Mouse (Mus musculus) forebrain, embryonic 16.5 days (tissue): Measurements from ENCODE around the gene Hpcal4. TPM values are rescaled to one million over a fixed set of nuclear protein-coding genes. Genes with fewer than 3 reads are reported as not detected.

Experiments
- ATAC-seq: fragments of 200-750 bp; cut with Nextera tagmentation; 2 replicates; pipeline ENCODE4 v1.8.0; 2017; ENCODE audit warnings: mild to moderate bottlenecking, moderate library complexity
- H3K27ac ChIP-seq: fragments of 300-500 bp; sonication (generic); 2 replicates; pipeline ENCODE4 v1.5.1; 2014; ENCODE audit warnings: low read length, control low read depth
- H3K27me3 ChIP-seq: fragments of 300-500 bp; sonication (generic); replicated peaks from 2 replicates; pipeline ENCODE4 v1.6.1; 2014; ENCODE audit warnings: low read length; ENCODE audit not compliant: control insufficient read depth, insufficient read depth
- H3K36me3 ChIP-seq: fragments of 300-500 bp; sonication (generic); 2 replicates; pipeline ENCODE4 v1.6.1; 2014; ENCODE audit not compliant: control insufficient read depth, insufficient read depth
- H3K4me1 ChIP-seq: fragments of 300-500 bp; sonication (generic); replicated peaks from 2 replicates; pipeline ENCODE4 v1.6.1; 2014; ENCODE audit warnings: low read length; ENCODE audit not compliant: control insufficient read depth, insufficient read depth
- H3K4me2 ChIP-seq: fragments of 300-500 bp; sonication (generic); 2 replicates; pipeline ENCODE4 v1.6.1; 2014; ENCODE audit warnings: mild to moderate bottlenecking, low read length, control low read depth
- H3K4me3 ChIP-seq: fragments of 300-500 bp; sonication (generic); replicated peaks from 2 replicates; pipeline ENCODE4 v1.5.1; 2014; ENCODE audit warnings: mild to moderate bottlenecking, low read length, control low read depth
- H3K9ac ChIP-seq: fragments of 300-500 bp; sonication (generic); replicated peaks from 2 replicates; pipeline ENCODE4 v1.6.1; 2014; ENCODE audit warnings: low read depth, low read length, control low read depth
- H3K9me3 ChIP-seq: fragments of 300-500 bp; sonication (generic); 2 replicates; pipeline ENCODE4 v1.6.1; 2016; ENCODE audit warnings: low read length; ENCODE audit not compliant: control insufficient read depth
- WGBS: fragments of 180-500 bp; shearing (Covaris S2); extraction: QIAGEN DNeasy Blood & Tissue Kit; methylation state at CpG from one replicate; pipeline ENCODE4 v1.1.7; 2014; 5-methylcytosine and 5-hydroxymethylcytosine counted together
- polyA plus RNA-seq: library from polyadenylated mRNA; unstranded; fragments of >200 nt; fragmentation: Nextera tagmentation; extraction: Ambion mirVana; gene quantifications from 2 replicates; pipeline ENCODE4 v1.2.1, GENCODE M21; 2015

The Hpcal4 gene
- polyA plus RNA-seq, 1 experiment from 2014 or later = 55.7 TPM

- Histone ChIP-seq H3K9me3 (no peaks in the 10 kb centered on the region), H3K36me3 (no peaks in the 10 kb centered on the region), H3K9ac (no peak overlapping the region), H3K27ac (peak overlapping the region; percentile 42; the same call in 1 of the 2 replicates), H3K4me2 (no peak overlapping the region), H3K27me3 (no peaks in the 10 kb centered on the region), H3K4me3 (no peak overlapping the region), H3K4me1 (0 out of 2 replicates have a peak, but pooled peaks cover 2% of the 10 kb centered on the region)
- ATAC-seq = peak; percentile 72
- 62% methylated on average over 1 of the region's 1 CpGs for WGBS
Measured at GRCm38 (mm10) chr4:123215367-123215766, 32.3 kb downstream of the Hpcal4 start.

DNA sequence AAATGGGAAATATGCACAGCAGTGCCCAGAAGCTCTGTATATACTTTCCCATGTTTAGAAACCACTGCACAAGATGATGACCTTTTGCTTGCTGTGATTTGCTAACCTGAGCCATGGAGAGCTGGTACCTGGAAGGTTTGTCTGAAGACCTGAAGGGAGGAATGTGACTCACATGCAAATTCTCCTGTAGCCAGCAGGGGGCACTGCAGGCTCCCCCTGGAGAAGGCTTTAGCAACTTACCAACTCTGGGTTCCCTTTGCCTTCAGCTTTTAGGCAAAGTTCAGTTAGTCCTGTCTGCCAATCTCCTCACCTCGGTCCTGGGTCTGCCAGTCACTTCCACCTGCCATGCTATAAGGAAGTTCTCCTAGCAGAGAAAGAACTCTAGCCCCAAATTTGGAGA lies 33.8 kb downstream of the Hpcal4 start:
- H3K4me2 ChIP-seq = no peak overlapping the region
- H3K27me3 ChIP-seq = no peaks in the 10 kb centered on the region
- H3K27ac ChIP-seq = no peak overlapping the region
- no peak for ATAC-seq
- no peak overlapping the region for H3K9ac ChIP-seq
- 14% methylated on average over 1 of the region's 1 CpGs for WGBS
- no peaks in the 10 kb centered on the region for H3K36me3 ChIP-seq
- no peaks in the 10 kb centered on the region for H3K9me3 ChIP-seq
- no peak overlapping the region for H3K4me3 ChIP-seq
- H3K4me1 ChIP-seq = 0 out of 2 replicates have a peak, but pooled peaks cover 2% of the 10 kb centered on the region

GRCm38 (mm10) chr4:123219720-123220357 lies 36.8 kb downstream of the Hpcal4 start:
- Histone ChIP-seq H3K4me1 (0 out of 2 replicates have a peak, but pooled peaks cover 2% of the 10 kb centered on the region), H3K27me3 (no peaks in the 10 kb centered on the region), H3K9me3 (no peaks in the 10 kb centered on the region), H3K4me2 (no peak overlapping the region), H3K9ac (no peak overlapping the region), H3K27ac (no peak overlapping the region), H3K4me3 (no peak overlapping the region), H3K36me3 (no peaks in the 10 kb centered on the region)
- peak; percentile 85 for ATAC-seq
- WGBS = 72% methylated on average over 15 of the region's 15 CpGs

DNA sequence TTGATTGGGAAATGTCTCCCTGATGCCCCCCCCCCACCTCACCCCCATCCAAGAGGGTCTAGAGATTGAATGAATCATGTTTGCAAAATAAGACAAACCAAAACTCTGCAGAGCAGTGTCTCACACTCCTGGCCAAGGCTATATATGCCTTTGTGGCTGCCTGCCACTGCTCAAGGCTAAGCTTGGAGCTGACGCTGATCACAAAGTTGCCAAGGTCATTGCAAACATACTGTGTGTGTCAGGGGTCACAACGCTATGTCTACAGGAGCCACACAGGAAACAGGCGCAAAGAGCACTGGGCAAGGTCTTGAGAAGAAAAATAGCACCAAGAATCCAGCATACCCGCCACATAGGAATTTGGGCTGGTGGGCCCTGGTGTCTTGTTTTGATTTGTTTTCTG lies 37.6 kb downstream of the Hpcal4 start:
- no peaks in the 10 kb centered on the region for H3K9me3 ChIP-seq
- H3K4me1 ChIP-seq = no peaks in the 10 kb centered on the region
- H3K9ac ChIP-seq = no peak overlapping the region
- H3K4me2 ChIP-seq = no peak overlapping the region
- H3K36me3 ChIP-seq = no peaks in the 10 kb centered on the region
- WGBS = 89% methylated on average over 4 of the region's 4 CpGs
- no peak overlapping the region for H3K4me3 ChIP-seq
- ATAC-seq = no peak
- no peak overlapping the region for H3K27ac ChIP-seq
- H3K27me3 ChIP-seq = no peaks in the 10 kb centered on the region

DNA sequence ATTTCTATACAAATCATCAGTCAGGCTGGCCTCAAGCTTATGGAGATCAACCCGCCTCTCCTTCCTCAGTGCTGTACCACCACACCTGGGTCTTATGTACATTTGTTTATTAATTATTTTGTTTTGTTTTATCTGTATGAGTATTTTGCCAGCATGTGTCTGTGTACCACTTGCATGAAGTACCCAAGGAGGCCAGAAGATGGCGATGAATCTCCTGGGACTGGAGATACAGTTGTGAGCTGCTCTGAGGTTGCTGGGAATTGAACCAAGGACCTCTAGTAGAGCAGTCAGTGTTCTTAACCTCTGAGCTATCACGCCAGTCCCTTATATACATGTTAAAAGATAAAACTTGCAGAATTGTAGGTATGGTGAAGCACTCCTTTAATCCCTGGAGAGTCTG lies 40.3 kb downstream of the Hpcal4 start:
- Histone ChIP-seq H3K9ac (no peak overlapping the region), H3K4me2 (no peak overlapping the region), H3K4me1 (no peaks in the 10 kb centered on the region), H3K27ac (no peak overlapping the region), H3K4me3 (no peak overlapping the region), H3K36me3 (no peaks in the 10 kb centered on the region), H3K9me3 (no peaks in the 10 kb centered on the region), H3K27me3 (no peaks in the 10 kb centered on the region)
- WGBS = 43% methylated on average over 3 of the region's 3 CpGs
- ATAC-seq = no peak

DNA sequence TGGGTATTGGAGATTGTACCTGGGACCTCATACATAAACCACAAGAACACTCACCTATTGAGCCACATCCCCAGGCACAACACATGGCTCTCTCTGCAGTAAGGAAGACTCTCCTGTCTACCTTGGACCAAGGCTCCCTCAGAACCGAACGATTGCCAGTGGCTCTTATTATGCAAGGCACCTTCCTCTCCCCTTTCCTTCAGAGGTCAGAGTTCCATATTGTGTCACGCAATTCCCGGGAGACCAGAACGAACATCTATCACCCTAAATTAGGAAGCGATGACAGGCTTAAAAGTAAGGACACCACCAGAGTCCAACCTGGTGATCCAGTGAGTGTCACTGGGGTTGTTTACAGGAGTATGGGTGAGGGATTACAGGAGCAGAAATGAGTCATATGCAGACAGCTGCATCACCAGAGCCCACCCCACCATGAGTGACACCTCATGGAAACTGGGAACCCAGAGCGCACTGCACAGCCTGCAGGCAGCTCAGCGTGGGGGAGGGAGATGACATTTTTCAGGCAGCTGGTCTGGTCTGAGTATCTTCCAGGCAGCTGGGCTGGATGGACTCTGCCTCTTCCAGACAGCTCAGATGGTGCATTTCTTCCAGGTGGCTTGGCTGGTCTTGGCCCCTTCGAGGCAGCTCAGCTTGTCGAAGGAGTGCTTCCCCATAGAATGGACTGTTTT lies 42.8 kb downstream of the Hpcal4 start:
- Histone ChIP-seq H3K27me3 (no peaks in the 10 kb centered on the region), H3K9ac (no peak overlapping the region), H3K9me3 (no peaks in the 10 kb centered on the region), H3K4me1 (no peaks in the 10 kb centered on the region), H3K27ac (no peak overlapping the region), H3K4me3 (no peak overlapping the region), H3K36me3 (no peaks in the 10 kb centered on the region), H3K4me2 (no peak overlapping the region)
- no peak for ATAC-seq
- WGBS = 79% methylated on average over 10 of the region's 10 CpGs

DNA sequence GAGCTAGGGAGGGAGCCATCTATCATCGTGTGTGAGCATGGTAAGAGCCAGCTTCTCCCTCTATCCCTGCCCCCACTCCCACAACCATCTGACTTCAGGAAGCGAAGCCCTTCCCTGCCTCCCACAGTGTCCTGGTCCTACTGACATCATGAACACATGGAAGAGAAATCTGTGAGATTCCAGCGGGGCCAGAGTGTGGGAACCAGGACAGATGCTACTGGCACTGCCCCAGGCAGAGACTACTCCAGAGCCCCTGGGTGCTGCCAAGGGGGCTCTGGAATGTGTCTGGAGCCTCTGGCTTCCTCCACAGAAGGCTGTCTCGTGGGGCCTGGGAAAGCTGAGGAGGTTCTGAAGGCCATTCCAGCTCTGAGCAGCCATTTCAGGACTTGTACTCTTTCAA lies 44.7 kb downstream of the Hpcal4 start:
- H3K27ac ChIP-seq = no peak overlapping the region
- WGBS = 53% methylated on average over 4 of the region's 4 CpGs
- no peaks in the 10 kb centered on the region for H3K36me3 ChIP-seq

GRCm38 (mm10) chr4:123228270-123228669 lies 45.2 kb downstream of the Hpcal4 start:
- Histone ChIP-seq H3K9ac (no peak overlapping the region), H3K36me3 (no peaks in the 10 kb centered on the region), H3K9me3 (no peaks in the 10 kb centered on the region), H3K27ac (no peak overlapping the region), H3K4me3 (no peak overlapping the region), H3K4me1 (peaks cover under 1% of the 10 kb centered on the region; the same call in 1 of the 2 replicates), H3K27me3 (peaks cover 13% of the 10 kb centered on the region), H3K4me2 (no peak overlapping the region)
- ATAC-seq = no peak
- WGBS = 53% methylated on average over 2 of the region's 2 CpGs

More for the DNA sequence above, 44.7 kb downstream of the Hpcal4 start:
- Histone ChIP-seq H3K4me3 (no peak overlapping the region), H3K4me1 (no peaks in the 10 kb centered on the region), H3K27me3 (peaks cover 7% of the 10 kb centered on the region), H3K4me2 (no peak overlapping the region), H3K9ac (no peak overlapping the region), H3K9me3 (no peaks in the 10 kb centered on the region)
- ATAC-seq = no peak

DNA sequence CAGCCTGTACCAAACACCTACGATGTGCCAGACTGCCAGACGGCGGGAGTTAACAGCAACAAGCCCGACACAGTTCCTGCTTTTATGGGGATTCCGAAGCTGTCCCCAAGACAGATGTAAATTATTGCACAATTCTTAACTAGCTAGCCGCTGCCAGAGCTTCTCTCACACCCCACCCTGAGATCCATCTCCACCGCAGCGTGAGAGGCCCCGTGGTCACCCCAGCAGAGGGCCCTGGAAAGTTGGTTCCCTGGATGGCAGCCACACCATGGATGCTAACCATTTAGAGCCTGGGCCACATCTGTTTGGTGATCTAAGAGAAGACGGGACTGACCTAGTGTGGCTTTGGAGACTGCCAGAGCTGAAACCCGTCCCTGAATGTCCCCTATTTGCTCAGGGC lies 46.1 kb downstream of the Hpcal4 start:
- Histone ChIP-seq H3K27me3 (peaks cover 17% of the 10 kb centered on the region), H3K27ac (no peak overlapping the region), H3K4me1 (peaks cover 7% of the 10 kb centered on the region), H3K36me3 (no peaks in the 10 kb centered on the region), H3K4me2 (no peak overlapping the region), H3K4me3 (no peak overlapping the region), H3K9me3 (no peaks in the 10 kb centered on the region), H3K9ac (no peak overlapping the region)
- 85% methylated on average over 11 of the region's 11 CpGs for WGBS
- no peak for ATAC-seq
